Mouse (Mus musculus): ENCODE data around the gene Aak1. TPM values are rescaled to one million over a fixed set of nuclear protein-coding genes. Genes with fewer than 3 reads are reported as not detected.

Gene Aak1
- 64.4 TPM for polyA plus RNA-seq (2017; shearing (Covaris generic))

GRCm38 (mm10) chr6:86848915-86849644 lies at the start of gene Aak1:
TSS of gene Aak1 (plus strand) at chr6:86849517.

GRCm38 (mm10) chr6:87008887-87009286 lies 159.6 kb downstream of the Aak1 start, which contains the start of gene Nfu1:
TSS of gene Nfu1 (plus strand) at chr6:87009236.

GRCm38 (mm10) chr6:87042337-87043130 lies 193.2 kb downstream of the Aak1 start, which contains the start of gene Gfpt1:
TSS of gene Gfpt1 (plus strand) at chr6:87042846.

Other genes with a start within 250 kb of the Aak1 start
- not detected for gene Asprv1, start 221.4 kb upstream of the Aak1 start, polyA plus RNA-seq (2017; shearing (Covaris generic))
- gene Mxd1, start 180.4 kb upstream of the Aak1 start, polyA plus RNA-seq (2017; shearing (Covaris generic)): 42.6 TPM
- 90.3 TPM for gene Snrnp27, start 165.0 kb upstream of the Aak1 start, polyA plus RNA-seq (2017; shearing (Covaris generic))
- 16.6 TPM for gene Gmcl1, start 116.1 kb upstream of the Aak1 start, polyA plus RNA-seq (2017; shearing (Covaris generic))
- 20.5 TPM for gene Anxa4, start 55.9 kb upstream of the Aak1 start, polyA plus RNA-seq (2017; shearing (Covaris generic))
- 110 TPM for gene Nfu1, start 159.7 kb downstream of the Aak1 start, polyA plus RNA-seq (2017; shearing (Covaris generic))
- gene Gfpt1, start 193.3 kb downstream of the Aak1 start, polyA plus RNA-seq (2017; shearing (Covaris generic)): 29.6 TPM

All from inflammation-experienced regulatory T-cells, adult 16 weeks (primary cell).